Mouse (Mus musculus): ENCODE data around the gene Orm3. TPM values are rescaled to one million over a fixed set of nuclear protein-coding genes. Genes with fewer than 3 reads are reported as not detected.
A peak's percentile ranks its signal among the peaks of the same experiment; 100 is the strongest.

Orm3 gene
- total RNA-seq, 1 experiment from 2014 or later = not detected

DNA sequence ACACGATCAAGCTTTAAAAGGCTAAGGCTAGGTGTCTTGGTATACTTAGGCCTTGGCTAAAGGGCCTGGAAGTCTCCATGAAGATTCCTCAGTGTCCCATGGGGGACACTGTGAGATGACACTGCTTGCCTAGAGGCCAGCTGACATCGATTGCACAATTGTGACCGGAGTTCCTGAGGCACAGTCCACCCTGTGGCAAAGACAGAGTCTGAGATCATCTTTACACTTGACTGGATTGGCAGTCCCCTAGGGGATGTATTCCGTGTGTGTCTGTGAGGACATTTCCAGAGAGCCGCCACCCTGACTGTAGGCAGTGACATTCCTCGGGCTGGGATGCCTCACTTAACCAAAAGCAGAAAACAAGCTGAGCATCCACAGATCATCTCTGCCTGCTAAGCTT lies 3.9 kb downstream of the Orm3 start:
- ATAC-seq (replicated peaks; ENCODE audit: insufficient number of reproducible peaks, low FRiP score, low TSS enrichment, poor library complexity, severe bottlenecking) = no peak

DNA sequence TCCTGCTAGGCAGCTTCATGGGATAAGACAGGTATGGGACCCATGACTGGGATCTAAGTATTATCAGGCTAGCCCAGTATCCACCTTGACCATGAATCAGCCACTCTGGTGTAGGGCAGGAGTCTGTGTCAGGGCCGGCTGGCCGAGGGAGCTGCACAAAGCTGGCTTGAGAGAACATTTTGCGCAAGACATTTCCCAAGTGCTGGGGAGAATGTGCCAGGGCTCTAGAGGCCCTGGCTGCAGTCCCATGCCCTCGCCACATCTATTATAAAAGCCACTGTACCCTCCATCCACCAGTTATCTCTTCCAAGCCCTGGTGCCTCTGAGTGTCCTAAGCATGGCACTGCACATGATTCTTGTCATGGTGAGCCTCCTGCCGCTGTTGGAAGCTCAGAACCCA lies 6.2 kb downstream of the Orm3 start, which contains the start of gene Orm2:
Orm2 (plus strand) TSS at position 300 of the 400 bp plus-strand sequence.
- ATAC-seq (replicated peaks; ENCODE audit: insufficient number of reproducible peaks, low FRiP score, low TSS enrichment, poor library complexity, severe bottlenecking) = no peak

DNA sequence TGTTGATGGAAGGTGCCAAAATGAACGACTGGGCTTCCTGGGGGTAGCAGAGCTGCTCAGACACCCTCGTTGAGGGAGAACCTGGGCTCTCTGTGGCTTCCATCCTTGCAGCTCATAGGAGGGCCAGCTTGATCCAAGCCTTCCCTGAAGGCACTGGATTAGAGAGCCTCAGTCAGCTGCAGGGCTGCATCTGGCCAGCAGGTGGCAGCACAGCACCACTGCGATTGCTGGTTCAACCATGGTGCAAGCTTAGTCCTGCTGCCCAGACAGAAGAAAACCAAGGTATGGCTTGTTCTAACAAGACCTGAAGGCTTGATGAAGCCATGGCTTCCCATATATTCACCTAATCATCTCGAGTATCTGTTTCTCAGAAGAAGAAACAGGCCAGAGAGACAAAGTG lies 12.6 kb downstream of the Orm3 start:
- peak; percentile 64 for ATAC-seq (replicated peaks; ENCODE audit: insufficient number of reproducible peaks, low FRiP score, low TSS enrichment, poor library complexity, severe bottlenecking)

DNA sequence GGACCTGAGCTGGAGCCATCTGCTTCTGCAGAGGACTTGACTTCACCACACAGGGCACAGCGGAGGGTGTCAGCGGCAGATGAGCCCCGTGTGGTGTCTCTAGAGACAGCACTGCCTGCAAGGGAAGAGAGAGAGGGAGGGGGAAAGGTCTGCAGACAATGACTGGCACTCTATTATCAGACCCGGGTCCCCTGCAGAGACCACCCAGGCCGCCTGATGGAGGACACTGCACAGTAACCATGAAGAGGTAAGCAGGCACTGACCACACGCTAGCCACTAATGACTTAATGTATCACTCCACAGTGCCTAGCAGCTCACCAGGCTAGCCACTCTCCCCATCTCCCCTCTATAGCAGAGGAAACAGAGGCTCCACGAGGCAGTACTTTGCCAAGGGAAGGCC lies 14.9 kb downstream of the Orm3 start:
- ATAC-seq (replicated peaks; ENCODE audit: insufficient number of reproducible peaks, low FRiP score, low TSS enrichment, poor library complexity, severe bottlenecking) = no peak

DNA sequence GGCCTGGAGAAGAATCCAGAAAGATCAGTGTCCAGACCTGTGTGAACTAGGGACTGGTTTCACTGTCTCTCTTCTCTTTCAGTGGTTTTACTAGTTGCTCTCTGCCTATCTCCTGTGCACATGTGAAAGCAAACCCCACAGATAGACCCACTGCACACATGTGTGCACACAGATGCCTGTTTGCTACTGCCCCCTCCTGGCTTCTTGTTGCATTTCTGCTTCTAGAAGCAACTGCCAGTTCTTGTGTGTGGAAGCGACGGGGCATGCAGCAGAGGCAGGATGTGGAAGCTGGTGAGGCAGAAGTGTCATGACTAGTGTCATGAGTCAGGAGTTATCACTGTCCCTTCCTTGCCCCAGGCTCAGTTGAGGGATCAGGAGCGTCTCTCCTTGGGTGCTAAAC lies 15.9 kb downstream of the Orm3 start:
- 0 out of 2 replicates have a peak, but pooled peaks have one; percentile 24 for ATAC-seq (replicated peaks; ENCODE audit: insufficient number of reproducible peaks, low FRiP score, low TSS enrichment, poor library complexity, severe bottlenecking)

DNA sequence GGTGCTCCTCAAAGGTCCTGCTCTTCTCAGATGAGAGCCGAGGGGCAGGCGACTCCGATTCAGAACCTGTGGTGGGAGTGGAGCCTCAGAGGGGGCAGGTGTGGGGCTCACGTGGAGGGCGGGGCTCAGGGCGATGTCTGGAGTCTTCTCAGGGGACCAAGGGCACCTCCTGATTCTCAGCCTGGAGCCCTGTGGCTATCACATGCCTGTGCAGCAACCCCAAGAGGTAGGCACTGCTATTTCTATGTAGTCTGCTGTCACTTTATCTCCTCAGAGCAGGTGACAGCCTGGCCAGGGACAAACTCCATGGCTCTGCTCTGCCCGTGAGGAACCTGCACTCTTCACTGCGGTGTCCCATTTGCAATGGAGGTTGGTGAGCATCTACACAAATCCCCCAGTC lies 17.4 kb downstream of the Orm3 start:
- ATAC-seq (replicated peaks; ENCODE audit: insufficient number of reproducible peaks, low FRiP score, low TSS enrichment, poor library complexity, severe bottlenecking) = no peak

DNA sequence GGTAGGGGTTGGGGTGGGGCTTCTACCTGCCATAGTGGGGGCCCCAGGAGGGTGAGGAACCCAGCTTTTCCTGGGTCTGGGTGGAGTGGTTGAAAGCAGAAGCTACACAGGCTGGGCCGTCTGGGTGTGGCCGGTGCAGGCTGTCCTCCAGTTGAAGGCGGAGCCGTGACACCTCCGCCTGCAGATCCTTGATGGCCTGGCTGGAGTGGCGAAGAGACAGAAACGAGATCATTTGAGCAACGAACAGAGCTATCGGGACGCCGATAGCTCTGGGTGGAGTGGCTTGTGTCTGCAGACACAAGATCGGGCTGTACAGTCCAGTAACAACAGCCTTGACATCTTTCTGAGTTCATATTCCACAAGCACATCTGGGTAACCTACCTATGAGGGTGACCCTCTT lies 18.4 kb downstream of the Orm3 start:
- ATAC-seq (replicated peaks; ENCODE audit: insufficient number of reproducible peaks, low FRiP score, low TSS enrichment, poor library complexity, severe bottlenecking) = no peak

DNA sequence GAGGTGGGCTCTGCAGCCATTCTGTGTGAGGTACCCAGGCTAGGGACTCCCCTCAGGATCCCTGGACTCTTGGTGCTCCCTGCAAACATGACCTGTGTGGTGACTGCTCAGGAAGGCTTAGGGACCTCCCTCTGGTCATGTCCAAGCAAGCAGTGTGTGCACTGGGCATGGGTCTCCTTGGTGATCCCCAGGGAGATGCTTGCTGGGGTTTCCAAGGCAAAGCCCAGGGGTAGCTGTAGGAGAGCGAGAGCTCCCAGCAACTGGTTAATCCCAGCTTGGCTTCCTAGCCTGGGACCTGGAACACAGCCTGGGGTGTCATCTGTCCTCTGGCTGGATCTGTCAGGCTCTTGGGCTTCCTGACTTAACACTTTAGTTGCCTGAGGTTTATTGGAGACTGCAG lies 19.4 kb downstream of the Orm3 start:
- ATAC-seq (replicated peaks; ENCODE audit: insufficient number of reproducible peaks, low FRiP score, low TSS enrichment, poor library complexity, severe bottlenecking) = no peak

DNA sequence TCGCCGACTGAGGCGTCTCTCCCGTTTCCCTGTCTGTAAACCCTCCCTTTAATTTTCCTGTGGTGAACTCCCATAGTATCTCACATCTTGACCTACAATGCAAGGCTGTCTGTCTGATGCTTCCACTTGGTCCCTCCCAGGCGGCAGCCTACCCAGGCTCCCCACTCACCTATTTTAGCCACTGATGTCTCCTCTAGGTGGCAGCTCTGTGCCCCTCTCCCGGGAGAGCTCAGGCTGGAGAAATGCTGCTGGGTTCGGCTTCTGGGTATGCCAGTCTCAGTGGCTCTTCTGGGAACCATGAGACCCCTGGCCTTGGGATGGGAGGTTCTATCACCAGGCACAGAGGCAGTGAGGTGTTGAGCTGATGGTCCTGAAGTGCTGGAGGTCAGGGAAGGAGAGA lies 21.5 kb downstream of the Orm3 start:
- no peak for ATAC-seq (replicated peaks; ENCODE audit: insufficient number of reproducible peaks, low FRiP score, low TSS enrichment, poor library complexity, severe bottlenecking)

DNA sequence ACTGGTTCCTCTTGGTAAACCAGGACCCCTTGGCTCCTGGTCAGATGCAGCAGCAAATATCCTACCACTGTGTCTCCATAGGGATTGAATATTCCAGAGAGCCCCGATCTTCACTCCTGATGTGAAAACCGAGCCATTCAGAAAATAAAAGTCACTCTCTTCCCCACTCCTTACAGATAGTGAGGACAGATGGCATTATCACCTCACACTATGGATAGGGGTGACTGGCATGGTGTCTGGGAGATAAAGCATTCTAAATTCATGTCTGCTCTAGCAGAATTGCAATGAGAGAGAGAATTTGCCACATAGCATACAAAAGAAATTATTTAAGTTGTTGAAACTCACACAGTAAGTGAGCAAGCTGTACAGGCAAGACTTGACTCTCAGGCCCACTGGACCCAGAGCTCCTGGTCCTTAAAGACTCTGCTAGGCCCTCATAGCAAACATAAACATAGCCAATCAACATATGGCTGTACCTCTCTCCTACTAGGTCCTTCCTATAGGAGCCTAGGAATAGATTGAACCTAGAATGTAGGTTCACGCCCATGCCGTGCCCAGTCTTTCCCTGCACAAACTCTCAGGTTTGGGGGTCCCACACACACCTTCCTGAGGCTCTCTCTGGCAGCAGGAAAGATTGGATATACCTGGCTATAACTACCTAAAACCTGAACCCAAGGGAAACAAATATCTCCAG lies 26.9 kb downstream of the Orm3 start:
- ATAC-seq (replicated peaks; ENCODE audit: insufficient number of reproducible peaks, low FRiP score, low TSS enrichment, poor library complexity, severe bottlenecking) = no peak

DNA sequence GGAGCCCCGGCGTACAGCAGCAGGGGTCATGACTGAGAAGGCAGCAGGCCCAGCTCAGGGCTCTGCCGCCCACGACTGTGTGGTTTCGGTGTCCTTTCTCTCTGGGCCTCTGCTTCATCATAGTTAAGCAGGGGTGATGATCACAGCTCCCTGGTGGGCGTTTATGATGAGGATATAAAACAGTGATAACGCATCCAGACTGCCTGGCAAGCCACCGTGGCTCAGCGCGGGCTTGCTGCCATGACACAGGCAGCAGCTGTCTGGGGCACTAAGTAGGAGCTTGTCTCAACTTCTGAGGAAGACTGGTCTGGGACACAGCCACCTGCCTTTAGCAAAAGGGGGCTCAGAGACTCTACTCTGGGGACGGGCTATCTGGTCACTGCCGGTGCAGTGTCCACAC lies 27.5 kb downstream of the Orm3 start:
- no peak for ATAC-seq (replicated peaks; ENCODE audit: insufficient number of reproducible peaks, low FRiP score, low TSS enrichment, poor library complexity, severe bottlenecking)

DNA sequence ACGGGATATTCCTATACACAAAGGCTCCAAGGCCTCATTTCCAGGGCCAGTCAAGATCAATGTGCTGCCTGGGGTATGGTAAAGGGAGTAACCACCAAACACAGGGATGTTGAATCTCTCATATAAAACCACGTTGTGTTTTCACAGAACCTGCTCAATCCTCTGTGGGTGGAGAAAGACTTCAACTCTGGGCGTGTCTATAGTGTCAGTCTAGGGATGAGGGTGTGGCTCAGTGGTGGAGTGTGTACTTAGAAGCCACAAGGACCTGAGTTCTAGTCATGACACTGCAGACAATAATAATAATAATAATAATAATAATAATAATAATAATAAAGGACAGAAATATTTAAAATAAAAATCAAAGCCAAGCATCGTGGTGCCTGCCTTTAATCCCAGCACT lies 28.3 kb downstream of the Orm3 start:
- no peak for ATAC-seq (replicated peaks; ENCODE audit: insufficient number of reproducible peaks, low FRiP score, low TSS enrichment, poor library complexity, severe bottlenecking)

DNA sequence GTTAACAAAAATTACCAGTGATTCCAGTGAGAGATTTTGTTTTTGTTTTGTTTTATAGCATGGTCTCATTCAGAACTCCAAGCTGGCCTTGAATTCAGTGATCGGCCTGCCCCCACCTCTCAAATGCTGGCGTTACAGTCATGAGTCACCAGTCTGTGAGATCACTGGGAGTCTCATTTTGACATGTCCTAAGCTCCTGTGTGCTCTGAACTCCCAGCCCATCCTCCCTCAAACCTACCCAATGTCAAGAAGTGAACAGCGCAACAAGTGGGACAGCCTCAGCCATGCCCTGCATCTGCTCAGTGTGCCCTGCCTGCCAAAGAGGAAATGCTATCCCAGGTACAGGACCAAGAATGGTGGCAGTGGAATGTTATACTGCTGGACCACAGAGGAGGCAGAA lies 29.3 kb downstream of the Orm3 start:
- ATAC-seq (replicated peaks; ENCODE audit: insufficient number of reproducible peaks, low FRiP score, low TSS enrichment, poor library complexity, severe bottlenecking) = no peak

DNA sequence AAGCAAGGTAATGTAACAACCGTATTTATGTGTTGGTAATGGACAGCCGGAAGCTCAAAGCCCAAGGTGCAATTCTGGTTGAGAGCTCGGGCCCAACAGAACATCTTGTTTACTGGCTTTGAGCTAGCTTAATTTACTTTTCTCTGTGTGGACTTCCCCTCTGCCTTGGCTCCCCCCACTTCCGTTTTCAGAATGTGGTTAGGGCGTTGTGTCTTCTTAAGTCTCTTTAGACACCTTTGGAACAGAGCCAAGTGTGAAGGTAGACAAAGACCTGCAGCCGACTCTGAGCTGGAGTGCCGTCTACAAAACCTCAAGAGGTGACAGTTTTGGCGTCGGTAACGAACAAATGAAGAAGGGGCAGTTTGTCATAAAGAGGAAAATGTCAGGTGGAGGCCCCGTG lies 29.8 kb downstream of the Orm3 start:
- ATAC-seq (replicated peaks; ENCODE audit: insufficient number of reproducible peaks, low FRiP score, low TSS enrichment, poor library complexity, severe bottlenecking) = peak; percentile 67

DNA sequence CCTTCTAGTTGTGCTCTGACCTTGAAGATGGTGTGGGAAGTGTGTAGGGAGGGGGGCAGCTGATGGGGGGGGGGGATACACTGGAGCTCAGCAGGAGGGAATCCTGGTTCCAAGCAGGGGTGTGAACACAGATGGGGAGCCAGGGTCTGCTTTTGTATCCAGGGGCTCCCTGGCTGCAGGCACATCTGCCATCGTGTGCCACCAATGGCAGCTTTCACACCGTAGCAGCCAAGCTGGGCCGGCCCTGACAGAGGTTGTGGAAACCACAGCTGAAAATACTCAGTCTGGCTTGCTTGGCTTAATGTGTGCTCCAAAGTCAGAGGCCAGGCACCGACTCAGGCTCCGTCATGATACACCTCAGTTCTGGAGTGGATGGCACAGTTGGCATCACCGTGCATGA lies 32.1 kb downstream of the Orm3 start:
- ATAC-seq (replicated peaks; ENCODE audit: insufficient number of reproducible peaks, low FRiP score, low TSS enrichment, poor library complexity, severe bottlenecking) = no peak

DNA sequence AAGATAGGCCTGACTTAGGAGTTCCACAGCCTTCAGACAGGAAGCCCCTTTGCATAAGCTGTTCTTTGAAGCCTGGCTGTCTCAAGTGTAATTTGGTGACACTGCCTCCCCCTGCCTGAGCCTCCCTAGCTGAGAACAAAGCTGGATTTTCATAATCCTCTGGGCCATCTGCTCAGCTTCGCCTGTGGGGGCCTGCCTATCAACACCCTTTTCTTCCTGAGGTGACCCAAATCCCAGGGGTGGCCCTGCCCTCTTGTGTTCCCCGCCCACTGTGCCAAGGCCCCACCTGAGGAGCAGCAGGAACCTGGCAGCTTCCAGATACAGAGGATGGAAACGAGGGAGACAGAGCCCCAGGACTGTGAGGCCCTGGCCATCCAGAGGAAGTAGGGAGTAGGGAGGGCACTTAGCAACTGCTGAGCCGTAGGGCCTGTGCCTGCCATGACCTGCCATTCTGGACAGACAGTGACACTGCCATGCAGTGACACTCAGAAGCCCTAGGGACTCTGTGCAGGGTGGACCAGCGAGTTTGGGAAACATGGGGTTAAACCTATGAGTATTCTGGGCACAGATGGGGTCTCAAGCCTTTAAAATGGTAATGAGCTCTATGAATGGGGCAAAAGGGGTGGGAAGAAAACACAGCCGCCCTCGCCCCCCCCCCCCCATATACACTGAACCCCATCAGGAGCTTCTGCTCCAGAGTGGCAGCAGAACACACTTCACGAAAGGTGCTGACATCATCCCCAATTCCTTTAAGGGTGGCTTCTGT lies 33.3 kb downstream of the Orm3 start:
- ATAC-seq (replicated peaks; ENCODE audit: insufficient number of reproducible peaks, low FRiP score, low TSS enrichment, poor library complexity, severe bottlenecking) = peak; percentile 44; the same call in 1 of the 2 replicates

DNA sequence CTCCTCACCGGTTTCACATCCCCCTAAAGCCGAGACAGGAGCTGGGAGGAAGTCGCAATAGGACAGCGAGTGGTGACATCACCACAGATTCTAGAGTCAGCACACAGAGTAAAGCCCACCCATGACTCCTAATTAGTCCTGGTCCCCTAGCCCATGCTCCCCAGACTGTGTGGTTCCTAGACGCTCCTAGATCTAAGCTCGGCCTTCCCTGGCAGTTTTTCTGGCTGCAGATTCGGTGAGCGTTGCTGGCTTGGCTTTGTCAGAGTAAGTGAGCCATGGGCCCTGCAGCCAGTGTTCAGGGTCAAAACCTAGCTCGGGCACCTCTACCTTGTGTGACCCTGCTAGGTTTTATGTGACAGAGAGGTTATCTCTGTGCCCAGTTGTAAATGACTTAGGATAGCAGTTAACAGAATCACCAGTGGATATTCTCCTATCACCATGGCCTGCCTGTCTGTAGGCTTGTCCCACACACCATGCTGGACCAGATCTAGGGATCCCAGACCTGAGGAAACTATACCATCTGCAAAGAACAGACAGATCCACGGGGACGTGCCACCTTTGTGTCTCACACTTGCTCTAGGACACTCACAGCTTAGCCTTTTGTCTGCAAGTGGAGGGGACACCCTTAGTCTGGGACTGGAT lies 34.0 kb downstream of the Orm3 start:
- ATAC-seq (replicated peaks; ENCODE audit: insufficient number of reproducible peaks, low FRiP score, low TSS enrichment, poor library complexity, severe bottlenecking) = no peak

DNA sequence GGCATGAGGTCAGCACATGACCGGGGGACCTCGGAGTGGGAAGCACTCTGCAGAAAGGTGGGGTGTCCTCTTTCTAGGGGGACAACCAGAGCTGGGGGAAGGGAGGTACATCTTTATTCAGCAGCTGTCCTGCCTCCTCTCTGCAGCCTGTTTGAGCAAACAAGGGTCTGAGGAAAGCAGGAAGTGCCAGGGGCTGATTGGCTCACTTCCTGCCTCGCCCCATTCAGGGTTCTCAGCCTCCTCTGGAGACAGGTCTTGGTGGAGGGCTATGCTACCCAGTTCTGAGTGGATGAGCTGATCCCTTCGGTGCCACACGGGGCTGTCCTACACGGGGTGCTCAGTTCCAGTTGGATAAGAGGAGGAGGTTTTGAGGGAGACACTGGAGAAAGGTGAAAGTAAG lies 35.4 kb downstream of the Orm3 start:
- ATAC-seq (replicated peaks; ENCODE audit: insufficient number of reproducible peaks, low FRiP score, low TSS enrichment, poor library complexity, severe bottlenecking) = peak; percentile 62

DNA sequence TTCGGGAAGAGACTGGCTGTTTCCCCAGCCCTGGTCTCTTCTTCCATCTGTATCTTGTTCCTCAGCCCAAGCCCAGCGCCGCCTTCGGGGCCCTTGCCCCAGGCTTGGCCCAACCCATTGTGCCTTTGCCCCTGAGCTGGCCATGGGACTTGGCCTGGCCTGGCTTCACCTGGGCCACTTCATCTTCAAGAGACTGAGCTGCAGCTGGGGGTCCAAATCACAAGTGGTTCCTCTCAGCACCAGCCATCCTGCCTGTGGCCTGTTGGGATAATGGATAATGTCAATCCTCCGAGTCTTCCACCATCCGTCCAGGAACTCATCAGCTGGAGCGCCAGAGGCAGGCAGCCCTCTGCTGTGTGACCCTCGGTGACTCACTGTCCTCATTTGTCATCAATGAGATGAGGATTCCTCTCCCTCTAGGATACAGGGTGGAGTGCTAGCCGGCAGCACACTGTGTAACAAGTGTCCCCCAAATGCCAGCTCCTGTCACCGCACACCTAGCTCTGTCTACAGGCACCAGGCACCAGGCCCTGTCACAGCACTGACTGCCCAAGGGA lies 42.1 kb downstream of the Orm3 start:
- ATAC-seq (replicated peaks; ENCODE audit: insufficient number of reproducible peaks, low FRiP score, low TSS enrichment, poor library complexity, severe bottlenecking) = no peak
